Mouse (Mus musculus) megakaryocyte, embryonic 14.5 days (primary cell): ENCODE results near the gene Aff4. TPM values are rescaled to one million over a fixed set of nuclear protein-coding genes. Genes with fewer than 3 reads are reported as not detected.
A peak's percentile ranks its signal among the peaks of the same experiment; 100 is the strongest.
"Not testable (repeated sequence)": the region's sequence is repeated elsewhere in the genome, so short reads cannot be mapped to it uniquely, and the experiment has no call there.

Experiments
- H3K27me3 ChIP-seq: replicated peaks from 2 replicates; pipeline ENCODE3; 2012; ENCODE audit warnings: inconsistent platforms
- H3K36me3 ChIP-seq: replicated peaks from 2 replicates; pipeline ENCODE3; 2012; ENCODE audit warnings: low read length, inconsistent platforms, mixed read lengths
- H3K4me1 ChIP-seq: 2 replicates; pipeline ENCODE4 v1.6.1; 2012; ENCODE audit warnings: inconsistent platforms
- H3K4me3 ChIP-seq: replicated peaks from 2 replicates; pipeline ENCODE3; 2012; ENCODE audit warnings: moderate library complexity, mild to moderate bottlenecking, inconsistent platforms
- H3K9me3 ChIP-seq: 2 replicates; pipeline ENCODE4 v1.6.1; 2012; ENCODE audit warnings: inconsistent platforms
- FLI1 ChIP-seq: IDR thresholded peaks from 2 replicates; pipeline ENCODE4 v1.6.1; 2012; ENCODE audit warnings: low read length, inconsistent platforms, mixed read lengths
- GATA1 ChIP-seq: IDR thresholded peaks from 3 replicates; pipeline ENCODE4 v1.6.1; 2012; ENCODE audit warnings: mixed read lengths, low read length, inconsistent platforms, borderline replicate concordance
- polyA plus RNA-seq: library from polyadenylated mRNA; stranded (reverse); fragments of >175 nt; gene quantifications from 2 replicates; pipeline ENCODE4 v1.2.3, GENCODE M21; 2012; ENCODE audit warnings: low replicate concordance; ENCODE audit not compliant: insufficient read depth

The Aff4 gene
- polyA plus RNA-seq, 1 experiment, result 2.3 TPM

GRCm38 (mm10) chr11:53425711-53426255 is 75.2 kb downstream of the Aff4 start:
- Histone ChIP-seq H3K27me3 (no peaks in the 10 kb centered on the region), H3K4me3 (no peak overlapping the region), H3K36me3 (peaks cover 72% of the 10 kb centered on the region), H3K9me3 (no peaks in the 10 kb centered on the region), H3K4me1 (peaks cover 32% of the 10 kb centered on the region)
- TF ChIP-seq FLI1 (no peak), GATA1 (no peak)

- H3K27me3 ChIP-seq, H3K9me3 ChIP-seq, H3K4me3 ChIP-seq: not testable (repeated sequence)
- peaks cover 40% of the 10 kb centered on the region for H3K4me1 ChIP-seq
- H3K36me3 ChIP-seq, result peaks cover 62% of the 10 kb centered on the region
Measured at GRCm38 (mm10) chr11:53426914-53427313, 76.3 kb downstream of the Aff4 start.

GRCm38 (mm10) chr11:53427993-53428715 is 77.5 kb downstream of the Aff4 start:
- peaks cover 52% of the 10 kb centered on the region for H3K4me1 ChIP-seq
- no peak overlapping the region for H3K4me3 ChIP-seq
- H3K36me3 ChIP-seq, result peaks cover 50% of the 10 kb centered on the region
- no peaks in the 10 kb centered on the region for H3K9me3 ChIP-seq
- TF ChIP-seq GATA1, result no peak
- no peak for TF ChIP-seq FLI1
- no peaks in the 10 kb centered on the region for H3K27me3 ChIP-seq

GRCm38 (mm10) chr11:53428716-53429057 is 78.1 kb downstream of the Aff4 start:
- no peaks in the 10 kb centered on the region for H3K27me3 ChIP-seq
- TF ChIP-seq GATA1 (no peak), FLI1 (no peak)
- H3K36me3 ChIP-seq, result peaks cover 44% of the 10 kb centered on the region
- H3K4me3 ChIP-seq, result no peak overlapping the region
- H3K9me3 ChIP-seq, result no peaks in the 10 kb centered on the region
- H3K4me1 ChIP-seq, result peaks cover 57% of the 10 kb centered on the region

- H3K27me3 ChIP-seq, result no peaks in the 10 kb centered on the region
- no peak for TF ChIP-seq FLI1
- no peak for TF ChIP-seq GATA1
- H3K4me1 ChIP-seq, result peaks cover 59% of the 10 kb centered on the region
- H3K4me3 ChIP-seq, result peak overlapping the region; percentile 98
- H3K36me3 ChIP-seq, result peaks cover 40% of the 10 kb centered on the region
- H3K9me3 ChIP-seq, result no peaks in the 10 kb centered on the region
Measured at GRCm38 (mm10) chr11:53429182-53429581, 78.5 kb downstream of the Aff4 start.

GRCm38 (mm10) chr11:53430300-53430669 is 79.7 kb downstream of the Aff4 start:
- TF ChIP-seq FLI1, result no peak
- no peak for TF ChIP-seq GATA1
- peaks cover 61% of the 10 kb centered on the region for H3K4me1 ChIP-seq
- no peaks in the 10 kb centered on the region for H3K27me3 ChIP-seq
- no peaks in the 10 kb centered on the region for H3K9me3 ChIP-seq
- H3K4me3 ChIP-seq, result peak overlapping the region; percentile 98
- H3K36me3 ChIP-seq, result peaks cover 30% of the 10 kb centered on the region

- Histone ChIP-seq H3K9me3 (no peaks in the 10 kb centered on the region), H3K4me3 (peak within 1 kb of the TSS; percentile 98), H3K36me3 (peaks cover 25% of the 10 kb centered on the region), H3K27me3 (no peaks in the 10 kb centered on the region), H3K4me1 (peaks cover 61% of the 10 kb centered on the region)
- TF ChIP-seq GATA1, result no peak
- TF ChIP-seq FLI1, result 0 out of 2 replicates have a peak, but pooled peaks have one; percentile 32
Measured at GRCm38 (mm10) chr11:53430670-53431346, 80.2 kb downstream of the Aff4 start, which contains the start of the genes Uqcrq and Gdf9. Gene Uqcrq, minus strand, starts transcription at chr11:53430831. Gene Gdf9, plus strand, starts transcription at chr11:53431023.

GRCm38 (mm10) chr11:53431347-53432056 is 80.9 kb downstream of the Aff4 start:
- peaks cover 64% of the 10 kb centered on the region for H3K4me1 ChIP-seq
- no peaks in the 10 kb centered on the region for H3K27me3 ChIP-seq
- H3K9me3 ChIP-seq, result no peaks in the 10 kb centered on the region
- peaks cover 20% of the 10 kb centered on the region for H3K36me3 ChIP-seq
- no peak for TF ChIP-seq FLI1
- no peak for TF ChIP-seq GATA1
- H3K4me3 ChIP-seq, result peak overlapping the region; percentile 98

- TF ChIP-seq GATA1, result no peak
- TF ChIP-seq FLI1, result no peak
Measured at GRCm38 (mm10) chr11:53433057-53433456, 82.4 kb downstream of the Aff4 start.

More at GRCm38 (mm10) chr11:53433057-53433456, 82.4 kb downstream of the Aff4 start:
- H3K27me3 ChIP-seq, result peaks cover 7% of the 10 kb centered on the region
- peaks cover 11% of the 10 kb centered on the region for H3K36me3 ChIP-seq
- H3K9me3 ChIP-seq, result no peaks in the 10 kb centered on the region
- H3K4me1 ChIP-seq, result peaks cover 73% of the 10 kb centered on the region
- peak overlapping the region; percentile 62 for H3K4me3 ChIP-seq
